Mouse (Mus musculus) kidney, postnatal 10 days (tissue): Measurements from ENCODE around the gene Taldo1.
A peak's percentile ranks its signal among the peaks of the same experiment; 100 is the strongest.

Source experiments
- DNase-seq: peaks from one replicate; pipeline ENCODE4 v3.0.0; 2021; ENCODE audit warnings: mixed read lengths

Taldo1 gene

DNA sequence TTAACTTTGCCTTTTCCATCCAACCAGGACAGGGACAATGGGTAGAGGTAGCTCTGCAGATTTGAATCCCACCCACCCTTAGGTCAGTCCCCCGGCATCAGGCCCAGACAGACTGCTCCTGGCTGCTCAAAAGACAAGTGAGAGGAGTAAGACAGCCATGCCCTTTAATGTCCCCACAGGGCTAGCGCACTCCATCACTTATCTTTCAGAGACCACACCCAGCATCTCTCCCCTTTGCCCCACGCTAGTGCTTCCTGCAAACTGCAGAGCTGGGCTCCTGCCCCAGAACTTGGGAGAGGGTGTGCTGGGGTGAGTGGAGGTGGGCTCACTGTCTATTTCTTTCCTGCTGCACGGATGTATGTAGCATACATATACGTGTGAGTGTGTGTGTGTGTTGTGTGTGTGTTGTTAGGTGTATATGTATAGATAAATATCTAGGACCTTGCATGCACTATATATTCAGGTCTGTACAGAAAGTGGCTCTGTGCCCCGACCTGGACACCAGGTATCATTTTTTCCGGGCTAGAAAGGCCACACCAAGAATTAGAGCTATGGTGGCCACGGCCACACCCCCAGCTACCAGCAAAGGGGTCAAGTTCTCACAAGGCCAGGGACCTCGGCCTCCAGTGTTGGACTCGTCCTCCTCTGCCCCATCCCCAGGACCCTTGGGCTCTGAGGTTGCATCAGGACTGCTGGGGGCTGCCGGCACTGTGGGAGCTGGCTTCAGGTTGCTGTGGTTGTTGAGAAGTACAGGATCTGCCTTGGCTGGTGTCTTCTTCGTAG is 35.1 kb downstream of the Taldo1 start:
- no peak for DNase-seq

- no peak for DNase-seq
These were observed 36.7 kb downstream of the Taldo1 start for GRCm38 (mm10) chr7:141428701-141429100.

DNA sequence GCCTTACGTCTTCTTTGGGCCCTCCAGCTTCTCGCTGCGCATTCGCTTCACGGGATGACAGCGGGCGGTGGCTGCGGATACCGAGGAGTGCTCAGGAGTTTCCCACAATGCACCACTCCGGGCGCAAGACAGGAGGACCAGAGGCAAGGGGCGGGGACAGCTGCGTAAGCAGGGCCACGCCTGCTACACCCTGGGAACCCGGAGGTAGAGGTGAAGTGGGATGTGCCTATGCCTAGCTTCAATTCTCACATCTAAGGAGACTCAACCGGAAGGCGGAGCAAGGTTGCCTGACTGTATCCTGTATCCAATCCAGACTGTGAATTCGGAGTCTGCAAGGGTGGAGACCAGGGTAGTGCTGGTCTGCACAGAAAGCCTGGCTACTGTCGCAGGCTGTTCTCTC is 37.3 kb downstream of the Taldo1 start, which contains the start of gene Cend1:
Gene Cend1 (minus strand): TSS at position 182 of the 400 bp plus-strand sequence.
- DNase-seq: peak; percentile 62

DNA sequence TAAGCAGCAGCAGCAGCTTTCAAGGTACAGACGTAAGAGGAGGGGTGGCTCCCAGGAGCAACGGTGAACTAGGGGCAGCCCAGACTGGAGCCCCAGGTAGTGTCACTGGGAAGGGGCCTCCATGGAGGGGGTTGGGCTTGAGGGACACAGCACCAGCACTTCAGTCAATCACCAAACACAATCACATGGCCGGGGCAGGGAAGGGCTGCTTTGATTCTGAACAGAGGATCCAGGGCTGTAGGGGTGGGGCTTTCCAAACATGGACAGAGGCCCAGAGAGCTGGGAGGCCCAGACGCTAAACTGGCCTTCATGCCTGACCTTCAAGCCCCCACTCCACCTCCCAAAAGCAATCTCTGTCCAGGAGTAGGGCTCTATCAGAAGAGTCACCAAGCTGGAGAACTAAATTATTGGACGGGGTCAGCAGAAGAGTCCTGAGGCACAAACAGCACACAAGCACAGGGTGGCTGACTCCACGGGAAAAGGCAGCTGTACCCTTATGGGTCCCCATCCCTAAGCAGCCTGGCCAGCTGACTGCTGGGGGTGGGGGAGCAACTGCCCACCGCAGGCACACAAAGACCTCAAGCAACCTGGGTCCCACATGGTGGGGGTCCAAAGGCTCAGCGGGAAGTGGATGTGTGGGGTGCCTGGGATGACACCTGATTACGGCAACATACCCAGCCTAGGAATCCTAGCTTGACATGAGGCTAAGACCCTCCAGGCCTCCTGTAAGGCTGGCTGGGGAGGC is 38.0 kb downstream of the Taldo1 start:
- no peak for DNase-seq

- no peak for DNase-seq
These were observed 38.7 kb downstream of the Taldo1 start for GRCm38 (mm10) chr7:141430585-141431240.

DNA sequence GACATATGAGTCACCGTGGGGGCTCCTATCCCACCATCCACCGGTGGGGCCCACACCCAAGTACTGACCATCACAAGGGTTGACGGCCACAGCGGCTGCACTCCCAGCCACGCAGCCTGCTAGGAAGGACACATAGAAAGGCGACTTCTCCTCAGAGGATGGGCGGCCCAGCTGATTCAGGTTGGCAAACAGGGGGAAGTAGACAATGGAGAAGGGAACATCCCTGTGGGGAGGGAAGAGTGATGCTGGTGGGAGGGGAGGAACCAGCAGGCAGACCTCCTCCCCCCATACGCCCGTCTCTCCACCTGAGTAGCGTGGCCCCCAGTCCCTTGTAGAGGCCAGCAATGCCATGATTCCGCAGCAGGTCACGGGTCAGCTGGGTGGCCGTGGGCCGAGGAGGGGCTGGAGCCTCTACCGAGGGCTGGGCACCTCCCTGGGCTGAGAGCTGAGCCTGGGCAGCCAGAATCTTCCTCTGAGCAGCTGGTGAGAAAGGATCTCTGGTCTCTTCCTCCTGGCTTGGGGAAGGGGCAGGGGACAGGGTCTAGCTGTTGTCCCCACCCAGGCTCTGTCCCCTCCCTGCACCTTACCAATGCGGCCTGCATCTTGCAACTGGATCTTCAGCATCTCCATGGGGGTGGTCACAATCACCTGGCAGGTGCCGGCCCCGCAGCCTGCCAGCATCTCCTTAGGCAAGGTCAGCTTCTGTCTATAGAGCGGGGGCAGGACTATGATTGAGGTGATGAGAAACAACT is 39.6 kb downstream of the Taldo1 start:
- no peak for DNase-seq

- DNase-seq: no peak
These were observed 40.2 kb downstream of the Taldo1 start for GRCm38 (mm10) chr7:141432186-141432611.

DNA sequence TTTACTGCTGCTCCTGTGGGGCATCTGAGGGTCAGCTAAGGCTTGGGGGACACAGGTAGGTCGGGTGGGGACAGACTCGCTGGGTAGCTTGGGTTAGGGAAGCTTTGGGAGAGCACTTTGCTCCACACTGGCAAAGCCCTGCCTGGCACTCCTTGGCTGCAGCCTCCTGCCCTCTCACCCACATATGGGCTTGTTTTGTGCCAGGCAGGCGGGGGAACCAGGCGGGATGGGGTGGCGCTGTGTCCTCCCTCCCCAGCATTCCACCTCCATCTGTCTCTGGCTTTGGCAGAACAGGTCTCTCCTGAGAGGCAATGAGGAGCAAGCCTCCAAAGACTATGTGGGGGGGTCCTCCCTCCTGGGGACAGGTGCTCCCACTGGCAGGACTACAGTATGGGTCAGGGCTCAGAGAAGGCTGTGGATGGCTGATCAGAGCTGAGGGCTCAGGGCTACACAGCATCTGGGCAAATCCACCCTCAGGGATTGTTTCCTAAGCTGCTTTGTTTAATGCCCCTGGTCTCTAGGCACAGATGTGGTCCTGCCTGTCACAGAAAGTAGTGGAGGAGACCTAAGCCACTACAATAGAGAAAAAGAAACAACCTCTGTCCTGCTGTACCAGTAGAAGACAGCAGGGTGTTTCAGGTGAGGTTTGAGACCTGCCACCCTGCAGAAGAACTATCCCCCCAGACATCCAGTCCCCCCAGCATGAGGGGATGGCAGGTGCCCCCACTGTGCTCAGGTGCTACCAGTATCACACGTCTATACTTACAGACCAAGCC is 40.9 kb downstream of the Taldo1 start:
- DNase-seq: peak; percentile 57

- DNase-seq: no peak
These were observed 41.8 kb downstream of the Taldo1 start for GRCm38 (mm10) chr7:141433517-141434400.

GRCm38 (mm10) chr7:141434464-141434863 is 42.5 kb downstream of the Taldo1 start:
- DNase-seq: peak; percentile 58

- DNase-seq: peak; percentile 70
These were observed 43.3 kb downstream of the Taldo1 start for GRCm38 (mm10) chr7:141435129-141435855.

- DNase-seq: no peak
These were observed 44.0 kb downstream of the Taldo1 start for GRCm38 (mm10) chr7:141435856-141436522.

GRCm38 (mm10) chr7:141436523-141436892 is 44.5 kb downstream of the Taldo1 start:
- no peak for DNase-seq

DNA sequence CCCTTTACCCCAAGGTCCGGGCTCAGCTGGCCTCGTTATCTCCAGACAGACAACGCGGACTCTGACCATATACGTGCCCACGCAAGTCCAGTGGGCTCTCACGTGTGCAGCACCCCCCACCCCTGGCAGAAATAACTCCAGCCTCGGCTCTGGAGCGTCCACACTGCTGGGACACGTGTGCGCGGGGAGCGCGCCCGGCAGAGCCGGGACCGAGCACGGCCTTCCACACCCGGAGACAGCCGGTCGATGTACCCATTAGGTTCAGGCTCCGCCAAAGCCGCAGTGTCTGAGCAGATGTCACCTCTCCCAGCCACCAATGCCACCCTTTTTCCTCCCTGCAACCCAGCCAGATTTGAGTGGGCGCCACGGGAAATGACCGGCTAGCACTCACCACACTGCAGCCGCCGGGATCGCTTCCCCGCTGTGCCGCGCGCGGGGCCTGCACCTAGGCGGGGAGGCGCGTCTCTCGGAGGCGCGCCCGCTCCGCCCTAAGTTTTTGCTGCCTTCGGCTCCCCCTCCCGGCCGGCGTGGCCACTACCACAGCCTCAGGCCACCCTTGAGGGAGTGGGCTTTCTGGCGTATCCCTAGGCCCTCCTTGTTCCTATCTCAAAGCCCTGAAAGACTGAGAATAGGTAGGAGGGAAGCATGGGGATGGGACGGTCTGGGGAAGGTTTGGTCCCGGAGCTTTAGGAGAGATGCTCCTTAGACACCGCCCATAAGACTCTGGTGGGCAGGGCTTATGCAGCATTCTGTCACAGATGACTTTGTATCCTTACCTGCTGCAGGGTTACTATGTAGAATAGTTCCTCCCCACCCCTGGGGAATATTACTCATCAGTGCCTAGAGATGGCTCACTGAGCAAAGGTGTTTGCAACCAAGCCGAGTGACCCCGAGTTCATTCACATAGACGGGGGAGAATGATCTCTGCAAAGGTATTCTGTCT is 45.5 kb downstream of the Taldo1 start, which contains the start of gene Slc25a22:
Gene Slc25a22 (minus strand): TSS at position 715 of the 943 bp plus-strand sequence.
- peak; percentile 89 for DNase-seq

- DNase-seq: no peak
These were observed 46.4 kb downstream of the Taldo1 start for GRCm38 (mm10) chr7:141438201-141438968.

GRCm38 (mm10) chr7:141439140-141439679 is 47.2 kb downstream of the Taldo1 start:
- no peak for DNase-seq

- no peak for DNase-seq
These were observed 47.8 kb downstream of the Taldo1 start for GRCm38 (mm10) chr7:141439811-141440210.
